Mouse (Mus musculus) C2C12 (cell line): ENCODE measurements around the gene Sec24d. TPM values are rescaled to one million over a fixed set of nuclear protein-coding genes. Genes with fewer than 3 reads are reported as not detected.

ENCODE experiments used
- H3K27me3 ChIP-seq: one replicate; pipeline ENCODE4 v1.6.1; 2011; ENCODE audit not compliant: control insufficient read depth, insufficient read depth, insufficient read length
- H3K36me3 ChIP-seq: one replicate; pipeline ENCODE4 v1.6.1; 2011; ENCODE audit not compliant: control insufficient read depth, insufficient read depth
- H3K4me3 ChIP-seq: one replicate; pipeline ENCODE4 v1.5.1; 2011; ENCODE audit warnings: mild to moderate bottlenecking, control low read depth; ENCODE audit not compliant: poor library complexity, insufficient read depth, severe bottlenecking
- H3K79me2 ChIP-seq: one replicate; pipeline ENCODE4 v1.6.1; 2011; ENCODE audit not compliant: control insufficient read depth, insufficient read depth
- H3K79me3 ChIP-seq: one replicate; pipeline ENCODE4 v1.6.1; 2011; ENCODE audit warnings: low read depth, control low read depth
- H3ac ChIP-seq: one replicate; pipeline ENCODE3; 2011; ENCODE audit warnings: low read depth; ENCODE audit not compliant: control insufficient read depth, insufficient read length
- CEBPB ChIP-seq: IDR thresholded peaks from one replicate; pipeline ENCODE4 v1.6.1; 2011; ENCODE audit warnings: low read depth, mild to moderate bottlenecking, control low read depth, moderate library complexity
- CTCF ChIP-seq: IDR thresholded peaks from one replicate; pipeline ENCODE4 v1.5.1; 2011; ENCODE audit not compliant: control insufficient read depth, insufficient read depth, insufficient read length
- FOSL1 ChIP-seq: IDR thresholded peaks from one replicate; pipeline ENCODE4 v1.8.0; 2011; ENCODE audit warnings: mild to moderate bottlenecking, low read length; ENCODE audit not compliant: poor library complexity, insufficient read depth, severe bottlenecking
- MAX ChIP-seq: IDR thresholded peaks from one replicate; pipeline ENCODE4 v1.6.1; 2011; ENCODE audit warnings: mild to moderate bottlenecking, control low read depth
- MYOD1 ChIP-seq: IDR thresholded peaks from one replicate; pipeline ENCODE4 v1.6.1; 2011; ENCODE audit warnings: low read depth; ENCODE audit not compliant: control insufficient read depth, insufficient read length
- MYOG ChIP-seq: IDR thresholded peaks from one replicate; pipeline ENCODE4 v1.6.1; 2011; ENCODE audit not compliant: control insufficient read depth, insufficient read length; ENCODE audit errors: extremely low read depth
- USF1 ChIP-seq: IDR thresholded peaks from one replicate; pipeline ENCODE4 v1.6.1; 2011; ENCODE audit warnings: low read depth, mild to moderate bottlenecking, control low read depth, moderate library complexity
- polyA plus RNA-seq: library from polyadenylated mRNA; unstranded; fragments of >200 nt; fragmentation: generic; extraction: Trizol; gene quantifications from one replicate; pipeline ENCODE4 v1.2.1, GENCODE M21; 2012; ENCODE audit warnings: missing spikeins

Sec24d gene
- polyA plus RNA-seq, 1 experiment = 69.0 TPM

DNA sequence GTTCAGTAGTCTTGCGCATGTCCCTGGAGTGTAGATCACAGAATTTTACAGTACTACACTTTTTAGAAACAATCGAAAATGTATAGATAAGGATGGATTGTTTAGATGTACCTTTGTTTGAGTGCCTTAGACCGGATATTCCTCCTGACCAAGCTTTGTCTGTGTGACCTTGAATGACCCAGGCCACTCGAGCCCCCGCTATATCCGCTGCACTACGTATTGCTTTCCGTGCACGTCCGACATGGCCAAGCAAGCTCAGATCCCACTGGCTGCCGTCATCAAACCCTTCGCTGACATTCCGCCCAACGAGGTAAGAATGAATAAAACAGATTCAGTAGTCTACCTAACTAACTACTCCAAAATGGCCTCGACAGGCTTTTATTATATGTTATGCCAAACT lies 38.4 kb downstream of the Sec24d start:
- H3K4me3 ChIP-seq = no peak overlapping the region
- H3K79me2 ChIP-seq = no peaks in the 10 kb centered on the region
- H3K79me3 ChIP-seq = no peaks in the 10 kb centered on the region
- peaks cover 71% of the 10 kb centered on the region for H3K36me3 ChIP-seq
- TF ChIP-seq MAX (no peak), CTCF (no peak), CEBPB (no peak), MYOG (no peak), MYOD1 (no peak), FOSL1 (no peak), USF1 (no peak)
- no peak overlapping the region for H3ac ChIP-seq
- H3K27me3 ChIP-seq = no peaks in the 10 kb centered on the region

GRCm38 (mm10) chr3:123307446-123307845 lies 40.2 kb downstream of the Sec24d start:
- H3ac ChIP-seq = no peak overlapping the region
- no peak overlapping the region for H3K4me3 ChIP-seq
- H3K36me3 ChIP-seq = peaks cover 75% of the 10 kb centered on the region
- H3K79me3 ChIP-seq = no peaks in the 10 kb centered on the region
- no peak for TF ChIP-seq MYOD1
- TF ChIP-seq MAX = no peak
- TF ChIP-seq MYOG = no peak
- no peak for TF ChIP-seq CTCF
- no peak for TF ChIP-seq CEBPB
- TF ChIP-seq FOSL1 = no peak
- no peak for TF ChIP-seq USF1
- no peaks in the 10 kb centered on the region for H3K27me3 ChIP-seq
- no peaks in the 10 kb centered on the region for H3K79me2 ChIP-seq

- no peak overlapping the region for H3K4me3 ChIP-seq
- H3K79me2 ChIP-seq = no peaks in the 10 kb centered on the region
- H3K79me3 ChIP-seq = no peaks in the 10 kb centered on the region
- H3K36me3 ChIP-seq = peaks cover 80% of the 10 kb centered on the region
- no peaks in the 10 kb centered on the region for H3K27me3 ChIP-seq
- TF ChIP-seq FOSL1 = no peak
- no peak for TF ChIP-seq MAX
- TF ChIP-seq USF1 = no peak
- no peak for TF ChIP-seq MYOG
- no peak for TF ChIP-seq MYOD1
- no peak for TF ChIP-seq CEBPB
- TF ChIP-seq CTCF = no peak
- no peak overlapping the region for H3ac ChIP-seq
Measured at GRCm38 (mm10) chr3:123309141-123309540, 41.9 kb downstream of the Sec24d start.

DNA sequence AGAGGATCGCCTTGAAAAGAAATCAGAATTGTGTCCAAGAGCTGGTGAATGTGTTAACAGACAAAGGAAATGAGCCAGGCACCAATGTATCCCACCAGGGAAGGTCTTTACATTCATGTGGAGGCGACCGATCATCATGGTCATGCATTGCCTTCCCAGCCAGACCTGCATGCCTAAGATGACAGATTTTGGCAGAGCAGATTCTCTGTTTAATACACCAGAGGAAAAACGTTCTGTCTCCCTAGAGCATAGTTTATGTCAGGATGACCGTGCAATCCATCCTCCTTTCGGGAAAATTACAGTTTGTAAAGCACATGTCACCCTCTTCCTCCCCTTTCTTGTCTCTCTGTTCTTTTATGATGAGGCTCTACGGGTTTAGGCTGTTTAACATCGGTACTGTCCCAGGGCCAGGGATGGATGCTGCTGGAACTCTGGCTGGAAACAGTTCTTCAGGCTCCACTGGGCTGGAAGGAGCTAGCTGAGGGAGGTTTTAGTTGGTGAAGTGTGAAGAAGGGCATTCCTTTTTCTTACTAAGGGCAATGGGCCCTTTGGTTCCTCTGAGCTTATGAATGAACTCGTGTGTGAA lies 45.3 kb downstream of the Sec24d start:
- H3K4me3 ChIP-seq = no peak overlapping the region
- peaks cover 63% of the 10 kb centered on the region for H3K36me3 ChIP-seq
- no peak for TF ChIP-seq CTCF
- TF ChIP-seq MAX = no peak
- TF ChIP-seq FOSL1 = no peak
- TF ChIP-seq CEBPB = no peak
- no peak for TF ChIP-seq MYOD1
- TF ChIP-seq USF1 = no peak
- no peak for TF ChIP-seq MYOG
- no peak overlapping the region for H3ac ChIP-seq
- H3K27me3 ChIP-seq = no peaks in the 10 kb centered on the region
- no peaks in the 10 kb centered on the region for H3K79me2 ChIP-seq
- H3K79me3 ChIP-seq = no peaks in the 10 kb centered on the region

DNA sequence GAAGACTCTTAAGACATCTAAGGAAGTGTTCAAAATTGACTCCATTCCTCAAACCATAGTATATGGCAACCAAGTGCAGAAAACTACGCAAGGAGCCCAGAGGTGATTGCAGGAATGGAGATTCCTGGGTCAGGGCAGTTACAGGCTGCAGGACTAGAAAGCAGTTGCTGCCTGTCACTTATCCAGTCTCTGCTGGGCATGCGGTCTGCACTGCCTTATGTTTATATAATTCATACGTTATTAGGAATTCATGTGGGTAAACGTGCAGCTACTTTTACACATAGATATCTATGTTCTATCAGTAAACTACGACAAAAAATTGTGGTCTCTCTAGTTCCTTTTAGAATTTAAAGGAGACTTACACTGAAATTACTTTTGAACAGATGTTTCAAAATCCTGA lies 46.2 kb downstream of the Sec24d start:
- H3K27me3 ChIP-seq = no peaks in the 10 kb centered on the region
- no peaks in the 10 kb centered on the region for H3K79me2 ChIP-seq
- peaks cover 62% of the 10 kb centered on the region for H3K36me3 ChIP-seq
- H3ac ChIP-seq = no peak overlapping the region
- H3K79me3 ChIP-seq = no peaks in the 10 kb centered on the region
- H3K4me3 ChIP-seq = no peak overlapping the region
- no peak for TF ChIP-seq CTCF

DNA sequence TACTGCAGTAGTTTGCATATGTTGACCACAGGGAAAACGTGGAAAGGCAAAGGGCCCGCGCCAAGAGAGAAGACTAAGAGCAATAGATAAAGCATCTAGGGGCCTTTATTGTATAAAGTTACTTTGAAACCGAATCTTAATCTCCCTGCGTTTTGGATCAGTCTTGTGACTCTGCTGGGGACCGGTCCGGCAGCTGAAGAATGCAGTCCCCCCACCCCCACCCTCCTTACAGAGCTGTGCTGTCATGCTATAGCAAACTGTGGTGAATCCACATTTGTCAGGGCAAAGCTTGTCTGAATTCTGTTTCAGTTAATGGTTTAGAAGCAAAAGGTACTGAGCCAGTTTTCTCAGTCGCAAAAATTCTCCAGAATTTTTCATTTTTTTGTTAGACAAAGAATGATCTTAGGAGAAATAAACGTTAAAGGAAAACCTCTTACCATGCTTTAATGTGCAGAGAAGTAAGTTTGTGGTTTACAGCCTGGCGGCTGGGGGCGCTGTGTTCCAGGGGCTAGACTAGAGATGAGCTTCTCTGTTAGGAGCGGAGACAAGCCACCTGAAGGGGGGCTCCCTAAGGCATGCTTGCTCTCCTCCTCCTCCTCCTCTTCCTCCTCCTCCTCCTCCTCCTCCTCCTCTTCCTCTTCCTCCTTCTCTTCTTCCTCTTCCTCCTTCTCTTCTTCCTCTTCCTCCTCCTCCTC lies 46.8 kb downstream of the Sec24d start:
- TF ChIP-seq MYOG = no peak
- TF ChIP-seq MYOD1 = no peak
- no peak for TF ChIP-seq CEBPB
- TF ChIP-seq CTCF = no peak
- TF ChIP-seq FOSL1 = no peak
- no peak for TF ChIP-seq USF1
- no peak for TF ChIP-seq MAX
- no peaks in the 10 kb centered on the region for H3K79me2 ChIP-seq
- peaks cover 57% of the 10 kb centered on the region for H3K36me3 ChIP-seq
- H3K4me3 ChIP-seq = no peak overlapping the region
- H3K79me3 ChIP-seq = no peaks in the 10 kb centered on the region
- no peaks in the 10 kb centered on the region for H3K27me3 ChIP-seq
- H3ac ChIP-seq = no peak overlapping the region
